Mouse (Mus musculus) brain, embryonic 14.5 days (tissue): ENCODE results near the gene Slc5a1.

Source experiments
- CTCF ChIP-seq: fragments of 200-500 bp; IDR thresholded peaks from 2 replicates; pipeline ENCODE4 v1.5.1; 2012; ENCODE audit warnings: inconsistent platforms, mild to moderate bottlenecking, moderate library complexity, borderline replicate concordance; ENCODE audit not compliant: insufficient read depth, insufficient read length; ENCODE audit errors: extremely low read depth
- POLR2A ChIP-seq: fragments of 200-500 bp; IDR thresholded peaks from 2 replicates; pipeline ENCODE4 v1.6.1; 2012; ENCODE audit warnings: mild to moderate bottlenecking, inconsistent platforms, borderline replicate concordance; ENCODE audit not compliant: poor library complexity, insufficient read depth, insufficient read length, severe bottlenecking; ENCODE audit errors: extremely low read depth

DNA sequence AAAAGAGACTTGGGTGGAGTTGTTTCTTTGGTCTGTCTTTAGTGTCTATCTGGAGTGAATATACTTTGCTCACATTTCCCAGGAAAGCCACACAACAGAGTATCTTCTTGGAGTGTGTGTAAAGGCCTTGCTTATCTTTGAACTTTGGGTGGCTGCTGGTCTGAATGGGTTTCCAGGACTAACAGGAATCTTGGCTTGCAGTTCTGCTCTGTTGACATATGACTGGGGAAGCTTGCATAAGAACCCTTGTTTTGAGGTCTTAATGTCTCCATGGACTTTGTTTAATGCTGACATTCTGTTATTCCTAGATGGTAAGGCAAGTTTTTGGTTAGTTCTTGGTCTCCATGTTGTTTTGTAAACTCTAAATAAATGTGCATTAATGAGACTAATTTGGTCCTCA, 33.9 kb upstream of the Slc5a1 start:
- TF ChIP-seq POLR2A = no peak
- TF ChIP-seq CTCF = no peak
